Mouse (Mus musculus) CH12.LX (cell line): ENCODE results near the gene Slc30a2. TPM values are rescaled to one million over a fixed set of nuclear protein-coding genes. Genes with fewer than 3 reads are reported as not detected.

Source experiments
- DNase-seq: peaks from one replicate; pipeline ENCODE4 v3.0.0-alpha.2; 2013; ENCODE audit errors: extremely low read depth
- H3K27ac ChIP-seq: 2 replicates; pipeline ENCODE4 v1.5.1; 2012; ENCODE audit warnings: low read depth, mild to moderate bottlenecking, control low read depth, moderate library complexity; ENCODE audit not compliant: insufficient read depth
- H3K27me3 ChIP-seq: replicated peaks from 2 replicates; pipeline ENCODE3; 2012; ENCODE audit warnings: inconsistent platforms
- H3K36me3 ChIP-seq, 2 experiments: replicated peaks in 1 of 2; 2 replicates each; pipeline versions ENCODE3 to v1.6.1; 2012; ENCODE audit warnings: inconsistent platforms in 1 of 2, low read length in 1 of 2, mild to moderate bottlenecking in 1 of 2, mixed read lengths in 1 of 2, moderate library complexity in 1 of 2; ENCODE audit not compliant: control insufficient read depth in 1 of 2, insufficient read depth in 1 of 2
- H3K4me1 ChIP-seq, 2 experiments: 2 replicates each; pipeline ENCODE4 v1.6.1; 2012; ENCODE audit warnings: inconsistent platforms in 1 of 2, moderate library complexity in 1 of 2; ENCODE audit not compliant: insufficient read depth in 2 of 2, control insufficient read depth in 1 of 2
- H3K4me2 ChIP-seq: 2 replicates; pipeline ENCODE4 v1.6.1; 2012; ENCODE audit warnings: low read depth, mild to moderate bottlenecking, control low read depth; ENCODE audit not compliant: poor library complexity, insufficient read depth, severe bottlenecking
- H3K4me3 ChIP-seq, 3 experiments: fragments of 150-350 bp in 1 of 3; sonication (generic) in 1 of 3; replicated peaks in 1 of 3; 2 replicates each; pipeline versions ENCODE3 to v1.5.1; 2011 to 2012; ENCODE audit warnings: low read depth in 2 of 3, low read length in 2 of 3, mild to moderate bottlenecking in 2 of 3, moderate library complexity in 2 of 3, control low read depth in 1 of 3, improper control_type of control experiment in 1 of 3, inconsistent platforms in 1 of 3, mixed read lengths in 1 of 3; ENCODE audit not compliant: poor library complexity in 1 of 3
- H3K79me2 ChIP-seq: replicated peaks from 2 replicates; pipeline ENCODE4 v1.6.1; 2012; ENCODE audit warnings: mild to moderate bottlenecking, moderate library complexity; ENCODE audit not compliant: control insufficient read depth, poor library complexity, insufficient read depth, severe bottlenecking; ENCODE audit errors: extremely low read depth
- H3K9ac ChIP-seq: 2 replicates; pipeline ENCODE4 v1.6.1; 2012; ENCODE audit warnings: low read depth, mild to moderate bottlenecking, control low read depth, moderate library complexity; ENCODE audit not compliant: insufficient read depth
- H3K9me3 ChIP-seq: replicated peaks from 2 replicates; pipeline ENCODE3; 2012; ENCODE audit warnings: low read length, inconsistent platforms, mixed read lengths
- CHD1 ChIP-seq: IDR thresholded peaks from 2 replicates; pipeline ENCODE4 v1.6.1; 2012; ENCODE audit warnings: low read depth, low read length, improper control_type of control experiment, inconsistent platforms
- CHD2 ChIP-seq: IDR thresholded peaks from 2 replicates; pipeline ENCODE4 v1.6.1; 2011; ENCODE audit warnings: low read length, improper control_type of control experiment
- CTCF ChIP-seq, 2 experiments: IDR thresholded peaks in 1 of 2; conservative IDR thresholded peaks in 1 of 2; 2 replicates each; pipeline ENCODE4 v1.5.1; 2011 to 2012; ENCODE audit warnings: low read depth in 2 of 2, low read length in 2 of 2, improper control_type of control experiment in 1 of 2, inconsistent platforms in 1 of 2, mild to moderate bottlenecking in 1 of 2, moderate library complexity in 1 of 2
- ELF1 ChIP-seq: IDR thresholded peaks from 2 replicates; pipeline ENCODE4 v1.6.1; 2014; ENCODE audit warnings: low read depth, mild to moderate bottlenecking, inconsistent platforms, low read length, improper control_type of control experiment
- EP300 ChIP-seq: IDR thresholded peaks from 2 replicates; pipeline ENCODE4 v1.6.1; 2011; ENCODE audit warnings: low read length, improper control_type of control experiment
- ETS1 ChIP-seq: conservative IDR thresholded peaks from 2 replicates; pipeline ENCODE4 v1.6.1; 2012; ENCODE audit warnings: low read depth, mild to moderate bottlenecking, inconsistent platforms, low read length, improper control_type of control experiment, moderate library complexity
- JUN ChIP-seq: IDR thresholded peaks from 2 replicates; pipeline ENCODE4 v1.6.1; 2011; ENCODE audit warnings: low read depth, mild to moderate bottlenecking, low read length, improper control_type of control experiment, moderate library complexity; ENCODE audit not compliant: insufficient read depth
- JUND ChIP-seq: conservative IDR thresholded peaks from 2 replicates; pipeline ENCODE4 v1.6.1; 2011; ENCODE audit warnings: low read depth, low read length, improper control_type of control experiment
- KAT2A ChIP-seq: IDR thresholded peaks from 2 replicates; pipeline ENCODE4 v1.6.1; 2012; ENCODE audit warnings: low read length, improper control_type of control experiment, inconsistent platforms; ENCODE audit not compliant: insufficient replicate concordance
- MAFK ChIP-seq: IDR thresholded peaks from 2 replicates; pipeline ENCODE4 v1.6.1; 2011; ENCODE audit warnings: low read length, improper control_type of control experiment; ENCODE audit not compliant: insufficient replicate concordance
- MAX ChIP-seq: IDR thresholded peaks from 2 replicates; pipeline ENCODE4 v1.6.1; 2011; ENCODE audit warnings: low read length, improper control_type of control experiment
- MYC ChIP-seq: IDR thresholded peaks from 2 replicates; pipeline ENCODE4 v1.6.1; 2011; ENCODE audit warnings: low read depth, mild to moderate bottlenecking, improper control_type of control experiment, low read length
- POLR2AphosphoS2 ChIP-seq: IDR thresholded peaks from 2 replicates; pipeline ENCODE4 v1.6.1; 2011; ENCODE audit warnings: low read depth, low read length, improper control_type of control experiment
- RAD21 ChIP-seq: IDR thresholded peaks from 2 replicates; pipeline ENCODE4 v1.6.1; 2011; ENCODE audit warnings: low read depth, mild to moderate bottlenecking, low read length, improper control_type of control experiment, moderate library complexity
- SIN3A ChIP-seq: IDR thresholded peaks from 2 replicates; pipeline ENCODE4 v1.6.1; 2012; ENCODE audit warnings: low read length, improper control_type of control experiment, inconsistent platforms
- SMC3 ChIP-seq: IDR thresholded peaks from 2 replicates; pipeline ENCODE4 v1.6.1; 2011; ENCODE audit warnings: low read depth, low read length, improper control_type of control experiment
- UBTF ChIP-seq: IDR thresholded peaks from 2 replicates; pipeline ENCODE4 v1.6.1; 2012; ENCODE audit warnings: low read depth, mild to moderate bottlenecking, inconsistent platforms, low read length, improper control_type of control experiment, moderate library complexity
- USF1 ChIP-seq: IDR thresholded peaks from 2 replicates; pipeline ENCODE4 v1.6.1; 2014; ENCODE audit warnings: low read depth, mild to moderate bottlenecking, inconsistent platforms, low read length, improper control_type of control experiment
- ZC3H11A ChIP-seq: IDR thresholded peaks from 2 replicates; pipeline ENCODE4 v1.6.1; 2012; ENCODE audit warnings: low read depth, mild to moderate bottlenecking, inconsistent platforms, low read length, improper control_type of control experiment
- ZMIZ1 ChIP-seq: IDR thresholded peaks from 2 replicates; pipeline ENCODE4 v1.6.1; 2012; ENCODE audit warnings: low read depth, mild to moderate bottlenecking, inconsistent platforms, low read length, improper control_type of control experiment
- ZNF384 ChIP-seq: IDR thresholded peaks from 2 replicates; pipeline ENCODE4 v1.6.1; 2012; ENCODE audit warnings: low read depth, low read length, improper control_type of control experiment, inconsistent platforms
- dilution Hi-C: fragments of 300-500 bp; cut with MboI; formaldehyde crosslinking; loops from 2 replicates; pipeline ENCODE4 v1.14.3; 2020; ENCODE audit warnings: low sequenced_read_pairs; ENCODE audit not compliant: extremely low pct_unique_long_range_greater_than_20kb, extremely low pct_ligation_motif_present
- in situ Hi-C: fragments of 300-500 bp; cut with MboI; formaldehyde crosslinking; loops from 3 replicates; pipeline ENCODE4 v1.14.3; 2019; ENCODE audit warnings: low sequenced_read_pairs, low pct_ligation_motif_present, low pct_unique_long_range_greater_than_20kb, mixed read lengths
- polyA plus RNA-seq: library from polyadenylated mRNA; unstranded; fragments of >175 nt; gene quantifications from 2 replicates; pipeline ENCODE4 v1.2.1, GENCODE M21; 2012; ENCODE audit warnings: low read depth; ENCODE audit not compliant: insufficient read length
- total RNA-seq, 2 experiments: library from RNA; depleted of rRNA; stranded (reverse); fragments of 300-350 nt in 1 of 2; fragments of >200 nt in 1 of 2; gene quantifications; 2 replicates each; pipeline ENCODE4 v1.2.3; 2012 to 2014

The Slc30a2 gene
- total and polyA plus RNA-seq, 3 experiments, result 5.1 to 22.4 (median 8.9) TPM

DNA sequence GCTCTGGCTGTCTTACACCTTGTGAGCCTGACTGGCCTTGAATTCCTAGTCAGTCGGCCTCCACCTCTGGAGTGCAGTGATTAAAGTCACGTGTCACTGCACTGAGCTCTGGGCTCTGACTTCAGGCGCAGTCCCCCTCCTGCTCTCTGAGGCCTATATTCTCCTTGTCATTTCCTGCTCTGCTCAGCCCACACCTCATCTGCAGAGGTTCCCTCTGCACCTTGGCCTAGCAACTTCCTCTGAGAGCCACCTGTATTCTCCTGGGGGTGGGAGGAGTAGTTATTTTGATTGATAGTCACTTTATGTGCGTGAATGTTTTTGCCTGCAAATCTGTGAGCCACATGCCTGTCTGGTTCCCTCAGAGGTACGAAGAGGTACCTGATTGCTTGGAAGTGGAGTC is 18.2 kb downstream of the Slc30a2 start:
- Histone ChIP-seq H3K36me3 (peaks cover 0 to 12% of the 10 kb centered on the region in 2 experiments), H3K4me3 (no peak overlapping the region), H3K79me2 (no peaks in the 10 kb centered on the region), H3K4me1 (peaks cover 1 to 45% of the 10 kb centered on the region in 2 experiments), H3K27ac (no peak overlapping the region), H3K27me3 (no peaks in the 10 kb centered on the region), H3K4me2 (no peak overlapping the region), H3K9ac (no peak overlapping the region), H3K9me3 (no peaks in the 10 kb centered on the region)
- peak; percentile 55 for DNase-seq
- TF ChIP-seq USF1 (no peak), POLR2AphosphoS2 (no peak), RAD21 (no peak), KAT2A (no peak)
- in situ Hi-C loops (no loop called here), dilution Hi-C loops (no loop called here)

GRCm38 (mm10) chr4:134362124-134362523 is 19.1 kb downstream of the Slc30a2 start:
- H3K27me3 ChIP-seq, result no peaks in the 10 kb centered on the region
- no peaks in the 10 kb centered on the region for H3K79me2 ChIP-seq
- peaks cover 0 to 36% of the 10 kb centered on the region in 2 experiments; a peak in 2 of 4 replicates for H3K4me1 ChIP-seq
- H3K27ac ChIP-seq, result no peak overlapping the region
- peaks cover 0 to 5% of the 10 kb centered on the region in 2 experiments for H3K36me3 ChIP-seq
- H3K4me3 ChIP-seq, result peak overlapping the region in 1 of 3 experiments; percentile 5
- no peaks in the 10 kb centered on the region for H3K9me3 ChIP-seq
- TF ChIP-seq SIN3A (no peak), ZC3H11A (no peak), MYC (no peak), SMC3 (no peak), ELF1 (no peak), JUN (no peak), ZNF384 (no peak), ZMIZ1 (no peak), ETS1 (no peak), KAT2A (no peak), MAFK (no peak), CTCF (conservative IDR thresholded peaks at IDR 0.05 in 1 of 2, IDR thresholded peaks at IDR 0.05 in 1 of 2; ENCODE audit: low read depth in 2 of 2, low read length in 2 of 2) (no peak), MAX (no peak), CHD2 (no peak), UBTF (no peak), USF1 (no peak), JUND (no peak), EP300 (no peak), CHD1 (no peak)
- no peak overlapping the region for H3K9ac ChIP-seq
- H3K4me2 ChIP-seq, result no peak overlapping the region
- DNase-seq, result no peak
- in situ Hi-C loops (no loop called here), dilution Hi-C loops (no loop called here)
